Mouse (Mus musculus) ZHBTc4 (cell line): ENCODE data around the gene Krtap24-1.

ENCODE experiments used
- DNase-seq: peaks from one replicate; pipeline ENCODE4 v3.0.0-alpha.2; 2011; ENCODE audit warnings: low read depth, low spot score

Gene Krtap24-1

DNA sequence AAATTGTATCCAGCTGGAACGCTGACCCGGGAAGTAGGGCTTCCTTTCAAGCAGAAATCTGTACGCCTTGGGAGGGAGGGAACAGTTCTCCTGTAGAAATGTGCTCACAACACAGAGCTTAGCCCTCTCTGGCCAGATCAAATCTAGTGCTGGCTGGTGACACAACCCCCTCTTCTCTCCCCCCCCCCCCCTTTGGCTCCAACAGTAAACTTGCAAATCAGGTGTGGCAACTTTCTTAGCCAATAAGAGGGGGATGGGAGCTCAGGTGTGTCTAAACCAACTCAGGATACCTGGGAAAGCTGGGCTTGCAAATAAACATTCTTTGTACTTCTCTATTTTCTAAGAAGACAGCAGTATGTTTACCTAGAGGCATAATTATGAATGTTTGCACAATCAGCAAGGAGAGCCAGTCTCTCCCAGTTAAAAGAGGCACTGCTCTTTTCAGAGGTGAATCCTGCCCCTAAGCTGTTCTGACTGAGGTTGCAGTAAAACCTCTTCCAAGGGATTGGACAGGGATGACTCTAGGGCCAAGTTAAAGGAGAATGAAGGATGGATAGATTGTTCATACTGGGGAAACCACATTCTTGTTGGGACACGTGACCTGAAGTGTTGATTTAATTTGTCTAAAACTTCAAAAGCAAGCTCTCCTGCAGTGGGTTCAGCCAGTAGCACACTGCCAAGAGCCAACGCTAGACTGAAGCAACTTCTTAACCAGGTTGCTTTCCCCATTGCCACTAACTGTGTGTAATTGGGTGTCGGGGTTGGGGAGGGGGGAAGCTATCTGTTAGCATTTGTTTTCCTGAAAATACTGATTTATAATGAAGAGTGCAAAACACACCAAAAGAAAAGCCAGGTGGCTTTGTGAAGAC is 48.8 kb downstream of the Krtap24-1 start, which contains the start of gene Cldn8:
Cldn8 (minus strand) TSS at position 139 of the 869 bp plus-strand sequence.
- DNase-seq, result no peak

DNA sequence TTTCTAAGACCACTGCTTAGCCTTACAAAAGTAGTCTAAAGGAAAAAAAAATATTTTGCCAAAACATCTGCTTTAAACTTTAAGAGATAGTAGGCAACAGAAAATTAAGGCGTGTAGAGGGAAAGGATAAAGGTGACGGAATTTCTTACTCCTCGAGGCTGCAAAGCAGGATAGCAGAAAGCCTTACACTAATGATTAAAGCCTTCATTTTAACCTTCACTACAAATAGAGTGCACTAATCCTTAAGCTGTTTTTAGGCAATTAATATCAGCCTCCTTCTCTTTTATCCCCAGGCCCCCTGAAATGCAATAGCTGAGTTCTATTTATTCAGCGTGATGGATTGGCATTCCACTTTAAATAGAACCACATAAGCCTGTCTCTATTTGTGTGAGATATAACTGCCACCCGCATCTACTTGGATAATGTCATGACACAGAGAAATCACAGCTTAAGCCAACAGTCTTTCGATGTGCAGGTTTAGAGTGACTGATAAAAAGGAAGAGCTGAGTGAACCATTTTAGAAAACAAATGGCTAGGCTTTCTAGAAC is 50.4 kb downstream of the Krtap24-1 start:
- no peak for DNase-seq
